Comparison of ENCODE assay signal across 8 mouse cellular contexts in the genomic region with DNA sequence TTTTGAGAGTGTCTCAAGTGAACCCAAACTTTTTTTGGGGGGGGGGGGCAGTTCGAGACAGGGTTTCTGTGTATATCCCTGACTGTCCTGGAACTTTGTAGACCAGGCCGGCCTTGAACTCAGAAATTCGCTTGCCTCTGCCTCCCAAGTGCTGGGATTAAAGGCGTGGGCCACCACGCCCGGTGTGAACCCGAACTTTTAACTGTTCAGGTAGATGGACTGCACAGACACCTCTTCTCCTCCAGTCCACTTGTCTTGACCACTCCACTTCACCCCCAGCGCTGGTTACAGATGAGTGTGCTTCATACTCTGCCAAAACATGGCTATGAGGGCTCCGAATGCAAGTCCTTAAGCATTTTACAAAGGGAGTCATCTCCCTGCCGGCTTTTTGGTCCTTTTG. TPM values are rescaled to one million over a fixed set of nuclear protein-coding genes. Genes with fewer than 3 reads are reported as not detected.
DNase-seq lines count a peak whose midpoint lies in the region; ATAC-seq and TF ChIP-seq lines count a peak whose summit lies in the region.

No protein-coding gene starts in this region.

- H3K4me2 ChIP-seq in CH12.LX (ENCODE audit: insufficient read depth, low read depth, poor library complexity, severe bottlenecking) = peak overlapping the region; percentile 84
- H3K4me2 ChIP-seq in forebrain, embryonic 16.5 days (ENCODE audit: low read length) = peak overlapping the region; percentile 50
- peak overlapping the region; percentile 80 for H3K4me2 ChIP-seq in liver, postnatal 0 days (ENCODE audit: low read depth, low read length)

- peaks cover 6% of the 10 kb centered on the region for H3K9me3 ChIP-seq in erythroblast, embryonic 14.5 days (ENCODE audit: control insufficient read depth, low read length)
- H3K9me3 ChIP-seq in CH12.LX (replicated peaks; ENCODE audit: low read length) = no peaks in the 10 kb centered on the region
- no peaks in the 10 kb centered on the region for H3K9me3 ChIP-seq in forebrain, embryonic 16.5 days (ENCODE audit: control insufficient read depth, low read length)
- no peaks in the 10 kb centered on the region for H3K9me3 ChIP-seq in liver, postnatal 0 days (ENCODE audit: low read length)

- peaks cover 59% of the 10 kb centered on the region for H3K79me2 ChIP-seq in CH12.LX (replicated peaks; ENCODE audit: control insufficient read depth, extremely low read depth, insufficient read depth, poor library complexity, severe bottlenecking)

- no peak for TF ChIP-seq RAD21 in CH12.LX (IDR thresholded peaks at IDR 0.05; ENCODE audit: low read depth, low read length)

- no peak overlapping the region for H3K27ac ChIP-seq in CH12.LX (ENCODE audit: insufficient read depth, low read depth)
- H3K27ac ChIP-seq in forebrain, embryonic 16.5 days (ENCODE audit: low read length) = no peak overlapping the region
- H3K27ac ChIP-seq in liver, postnatal 0 days (ENCODE audit: low read depth) = no peak overlapping the region

- no peak for ATAC-seq in erythroblast, adult 5-6 weeks (replicated peaks; ENCODE audit: low FRiP score, poor library complexity, severe bottlenecking)
- ATAC-seq in forebrain, embryonic 16.5 days = no peak
- no peak for ATAC-seq in liver, postnatal 0 days

- TF ChIP-seq POLR2A in CH12.LX (IDR thresholded peaks at IDR 0.05; ENCODE audit: low read depth, low read length) = no peak

- no peak for TF ChIP-seq CTCF in CH12.LX (conservative IDR thresholded peaks at IDR 0.05 in 1 of 2, IDR thresholded peaks at IDR 0.05 in 1 of 2; ENCODE audit: low read depth in 2 of 2, low read length in 2 of 2)
- no peak for TF ChIP-seq CTCF in liver, postnatal 0 days (IDR thresholded peaks at IDR 0.05; ENCODE audit: low read depth)

- H3K4me1 ChIP-seq in erythroblast, embryonic 14.5 days (ENCODE audit: control insufficient read depth) = peaks cover 48% of the 10 kb centered on the region
- H3K4me1 ChIP-seq in CH12.LX (ENCODE audit: control insufficient read depth in 1 of 2, insufficient read depth in 2 of 2) = peaks cover 10 to 30% of the 10 kb centered on the region in 2 experiments
- peaks cover 23% of the 10 kb centered on the region for H3K4me1 ChIP-seq in forebrain, embryonic 16.5 days (replicated peaks; ENCODE audit: control insufficient read depth, insufficient read depth, low read length)
- H3K4me1 ChIP-seq in liver, postnatal 0 days (ENCODE audit: insufficient read depth) = peaks cover 26% of the 10 kb centered on the region

- intact Hi-C loops in left cerebral cortex, postnatal 14 days (cut with DNase I) = no loop called here

- H3K36me3 ChIP-seq in erythroblast, embryonic 14.5 days (ENCODE audit: control insufficient read depth) = peaks cover 53% of the 10 kb centered on the region
- H3K36me3 ChIP-seq in CH12.LX (replicated peaks in 1 of 2; ENCODE audit: control insufficient read depth in 1 of 2, insufficient read depth in 1 of 2, low read length in 1 of 2) = peaks cover 23 to 36% of the 10 kb centered on the region in 2 experiments
- peaks cover 8% of the 10 kb centered on the region for H3K36me3 ChIP-seq in forebrain, embryonic 16.5 days (ENCODE audit: control insufficient read depth, insufficient read depth)
- H3K36me3 ChIP-seq in liver, postnatal 0 days (replicated peaks; ENCODE audit: insufficient read depth, low read length) = peaks cover 26% of the 10 kb centered on the region

- TF ChIP-seq EP300 in CH12.LX (IDR thresholded peaks at IDR 0.05; ENCODE audit: low read length) = no peak
- TF ChIP-seq EP300 in liver, postnatal 0 days (IDR thresholded peaks at IDR 0.05; ENCODE audit: low read depth) = no peak

- H3K9ac ChIP-seq in CH12.LX (ENCODE audit: insufficient read depth, low read depth) = peak overlapping the region; percentile 74; the same call in 1 of the 2 replicates
- no peak overlapping the region for H3K9ac ChIP-seq in forebrain, embryonic 16.5 days (replicated peaks; ENCODE audit: low read depth, low read length)
- H3K9ac ChIP-seq in liver, postnatal 0 days (replicated peaks) = peak overlapping the region; percentile 93; the same call in 1 of the 2 replicates

- dilution Hi-C loops in CH12.LX (cut with MboI; ENCODE audit: extremely low pct_ligation_motif_present, extremely low pct_unique_long_range_greater_than_20kb, low sequenced_read_pairs) = no loop called here

- in situ Hi-C loops in CH12.LX (cut with MboI; ENCODE audit: low pct_ligation_motif_present, low pct_unique_long_range_greater_than_20kb, low sequenced_read_pairs) = no loop called here

- peak overlapping the region; percentile 96 for H3K4me3 ChIP-seq in erythroblast, embryonic 14.5 days (replicated peaks)
- H3K4me3 ChIP-seq in CH12.LX (replicated peaks in 1 of 3; ENCODE audit: low read depth in 2 of 3, low read length in 2 of 3, poor library complexity in 1 of 3) = peak overlapping the region; percentile 69 to 92 (median 74)
- H3K4me3 ChIP-seq in forebrain, embryonic 16.5 days (replicated peaks; ENCODE audit: low read length) = no peak overlapping the region; the same call in none of the 2 replicates
- H3K4me3 ChIP-seq in liver, postnatal 0 days (ENCODE audit: low read depth, low read length) = peak overlapping the region; percentile 84

- no peaks in the 10 kb centered on the region for H3K27me3 ChIP-seq in erythroblast, embryonic 14.5 days (ENCODE audit: control insufficient read depth)
- no peaks in the 10 kb centered on the region for H3K27me3 ChIP-seq in CH12.LX (replicated peaks)
- no peaks in the 10 kb centered on the region for H3K27me3 ChIP-seq in forebrain, embryonic 16.5 days (replicated peaks; ENCODE audit: control insufficient read depth, insufficient read depth, low read length)
- H3K27me3 ChIP-seq in liver, postnatal 0 days (ENCODE audit: insufficient read depth, low read length) = no peaks in the 10 kb centered on the region

- no peak for DNase-seq in CH12.LX (ENCODE audit: extremely low read depth)
- no peak for DNase-seq in liver, postnatal 0 days
- DNase-seq in left cerebral cortex, postnatal 14 days (ENCODE audit: low spot score in 2 of 2) = no peak
- no peak for DNase-seq in adrenal gland, postnatal 14 days
- no peak for DNase-seq in spleen, postnatal 10 days (ENCODE audit: low spot score in 2 of 2)

- WGBS in forebrain, embryonic 16.5 days = 90% methylated on average over 10 of the region's 10 CpGs
- 84% methylated on average over 10 of the region's 10 CpGs for WGBS in liver, postnatal 0 days (ENCODE audit: insufficient replicate concordance)

TF ChIP-seq in CH12.LX, 34 proteins besides CTCF, POLR2A, EP300 and RAD21:
- TF ChIP-seq MYC (IDR thresholded peaks at IDR 0.05; ENCODE audit: low read depth, low read length) = no peak
- no peak for TF ChIP-seq NELFE (IDR thresholded peaks at IDR 0.05; ENCODE audit: low read depth, low read length)
- no peak for TF ChIP-seq SIN3A (IDR thresholded peaks at IDR 0.05; ENCODE audit: low read length)
- TF ChIP-seq POLR2AphosphoS2 (IDR thresholded peaks at IDR 0.05; ENCODE audit: low read depth, low read length) = no peak

RNA-seq across cellular contexts. Expression of a gene that starts 2.0 kb away (rescaled TPM):
- 3.9 and 6.2 TPM in 2 replicates for polyA plus RNA-seq in erythroblast, embryonic 14.5 days (2012)
- 51.0 and 63.2 TPM in 2 replicates for total RNA-seq in erythroblast, adult 5-6 weeks (2015; ENCODE audit: low replicate concordance)
- 135 and 192 TPM in 2 replicates for total RNA-seq in erythroblast, adult 5-6 weeks (2017; ENCODE audit: low replicate concordance)
- total RNA-seq in CH12.LX (2012; rRNA removed) = 33.6 and 41.3 TPM in 2 replicates
- total RNA-seq in CH12.LX (2014; rRNA removed) = 48.8 and 54.9 TPM in 2 replicates
- polyA plus RNA-seq in CH12.LX (2012; ENCODE audit: insufficient read length, low read depth) = 66.7 and 74.0 TPM in 2 replicates
- polyA plus RNA-seq in forebrain, embryonic 16.5 days (2015; fragmentation: Nextera tagmentation; extraction: Ambion mirVana) = 105 and 129 TPM in 2 replicates
- polyA plus RNA-seq in liver, postnatal 0 days (2015; fragmentation: Nextera tagmentation; extraction: Ambion mirVana) = 12.7 and 16.8 TPM in 2 replicates
- total RNA-seq in left cerebral cortex, postnatal 14 days (2021) = 10 to 100 TPM; 62.7 to 62.8 TPM
- 54.3 and 60.8 TPM in 2 replicates for total RNA-seq in adrenal gland, postnatal 14 days (2021)

RNA-seq across cellular contexts. Expression of a gene that starts 35.4 kb away (rescaled TPM):
- polyA plus RNA-seq in erythroblast, embryonic 14.5 days (2012) = not detected in 2 replicates
- total RNA-seq in erythroblast, adult 5-6 weeks (2015; ENCODE audit: low replicate concordance) = not detected in 2 replicates
- not detected in 2 replicates for total RNA-seq in erythroblast, adult 5-6 weeks (2017; ENCODE audit: low replicate concordance)
- total RNA-seq in CH12.LX (2012; rRNA removed) (not detected in 2 replicates), CH12.LX (2014; rRNA removed) (not detected in 2 replicates)
- not detected in 2 replicates for polyA plus RNA-seq in CH12.LX (2012; ENCODE audit: insufficient read length, low read depth)
- polyA plus RNA-seq in forebrain, embryonic 16.5 days (2015; fragmentation: Nextera tagmentation; extraction: Ambion mirVana) = 0.39 and 0.42 TPM in 2 replicates
- polyA plus RNA-seq in liver, postnatal 0 days (2015; fragmentation: Nextera tagmentation; extraction: Ambion mirVana) = 0.06 TPM in 1 of 2 replicates, not detected in the other
- under 1 TPM; 0.18 to 0.55 TPM for total RNA-seq in left cerebral cortex, postnatal 14 days (2021)
- 0.98 and 1.5 TPM in 2 replicates for total RNA-seq in adrenal gland, postnatal 14 days (2021)
